Mouse (Mus musculus) erythroid progenitor cell, adult 5-6 weeks (primary cell): ENCODE data around the gene Sik3. TPM values are rescaled to one million over a fixed set of nuclear protein-coding genes. Genes with fewer than 3 reads are reported as not detected.

Experiments
- ATAC-seq: replicated peaks from 2 replicates; pipeline ENCODE4 v1.8.0; 2016; ENCODE audit warnings: moderate number of reproducible peaks, mild to moderate bottlenecking, moderate TSS enrichment, inconsistent platforms; ENCODE audit not compliant: poor library complexity, low FRiP score, severe bottlenecking
- total RNA-seq, 2 experiments: library from RNA; stranded (forward) in 1 of 2; stranded (reverse) in 1 of 2; fragments of 150-400 nt in 1 of 2; fragments of 186-747, 209-891 nt in 1 of 2; gene quantifications; 2 replicates each; pipeline versions ENCODE4 v1.2.3 to v1.2.4; 2015 to 2017; ENCODE audit warnings: low replicate concordance in 2 of 2

Gene Sik3
- total RNA-seq, 2 experiments from 2014 or later, result 1.4 to 4.6 TPM

DNA sequence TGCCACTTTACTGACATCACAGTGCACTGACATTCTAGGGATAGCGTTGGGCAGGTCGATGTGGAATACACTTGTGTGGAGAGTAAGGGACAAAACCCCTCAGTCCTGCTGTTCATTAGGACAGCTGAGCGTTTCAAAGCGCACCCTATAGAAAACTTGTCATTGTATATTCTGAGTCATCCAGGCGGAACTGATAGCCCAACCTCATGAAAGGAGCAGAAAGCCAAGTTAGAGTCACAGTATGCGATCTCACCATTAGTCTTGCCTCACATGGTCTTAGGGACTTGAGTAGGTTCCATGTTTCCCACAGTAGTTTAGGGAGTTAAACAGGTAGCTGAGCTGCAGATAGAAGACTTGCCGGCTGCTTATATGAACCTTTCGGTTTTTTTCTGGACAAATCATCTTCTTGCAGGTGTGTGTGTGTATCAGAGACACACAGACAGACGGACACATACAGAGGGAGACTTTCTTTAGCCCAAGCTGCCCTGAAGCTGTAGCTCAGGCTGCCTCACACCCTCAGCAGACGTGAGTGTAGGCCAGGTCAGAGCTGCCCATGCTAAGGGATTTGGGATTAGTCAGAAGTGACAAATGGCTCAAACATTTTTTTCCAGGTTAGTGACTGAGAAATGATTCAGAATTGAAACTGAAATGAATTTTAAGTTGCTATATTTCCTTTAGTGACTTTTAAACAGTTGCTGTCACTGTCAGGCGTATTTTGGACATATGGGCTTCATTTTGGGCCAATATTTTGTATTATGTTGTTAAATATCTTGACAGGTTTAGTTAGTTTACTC, 34.3 kb downstream of the Sik3 start:
- no peak for ATAC-seq

GRCm38 (mm10) chr9:46049525-46049924, 36.9 kb downstream of the Sik3 start:
- no peak for ATAC-seq

DNA sequence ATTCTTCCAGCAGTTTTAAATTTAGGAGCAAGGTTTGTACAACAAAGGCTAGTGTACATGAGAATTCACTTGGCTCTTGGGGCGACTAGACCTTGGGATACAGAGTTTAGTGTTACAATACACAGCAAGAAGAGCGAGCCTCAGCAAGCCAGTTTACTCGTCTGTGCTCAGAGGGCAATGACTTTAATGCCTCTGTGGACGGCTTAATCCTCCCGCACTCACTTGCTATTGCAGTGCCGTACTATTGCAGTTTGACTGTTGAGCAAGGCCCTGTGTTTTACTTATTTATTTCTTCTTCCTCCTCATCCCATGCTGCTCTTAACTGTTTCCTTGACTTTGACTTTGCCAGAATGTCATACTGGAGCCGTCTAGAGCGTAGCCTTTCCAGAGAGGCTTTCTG, 37.6 kb downstream of the Sik3 start:
- ATAC-seq, result no peak

DNA sequence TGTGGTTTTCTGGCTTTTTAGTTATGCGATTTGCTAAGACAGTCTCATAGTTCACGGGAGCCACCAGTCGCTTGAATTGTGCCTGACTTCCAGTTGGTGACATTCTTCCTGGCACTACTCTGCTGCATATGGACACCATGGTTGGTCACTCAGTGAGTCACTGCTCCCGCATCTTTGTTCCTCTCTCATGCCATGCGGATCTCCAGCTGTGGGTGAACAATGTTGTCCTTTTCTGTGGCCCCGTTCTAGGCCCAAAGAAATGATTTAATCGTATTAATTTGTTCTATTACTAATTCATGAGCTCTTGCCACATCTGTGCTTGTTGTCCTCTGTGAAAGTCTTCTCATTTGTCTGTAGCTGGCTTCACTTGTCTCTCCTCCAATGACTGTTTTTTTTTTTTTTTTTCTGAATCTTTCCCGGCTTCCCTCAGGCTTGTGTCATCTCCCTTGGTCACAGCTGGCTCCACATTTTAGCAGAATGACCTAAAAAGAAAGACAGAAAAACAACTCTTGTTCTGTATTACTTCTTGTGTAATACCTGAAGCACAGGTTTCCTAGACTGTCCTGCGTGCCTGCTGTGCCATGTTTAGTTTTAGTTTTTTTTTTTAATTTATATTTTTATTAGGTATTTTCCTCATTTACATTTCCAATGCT, 40.5 kb downstream of the Sik3 start:
- ATAC-seq, result no peak

- no peak for ATAC-seq
These were observed 45.4 kb downstream of the Sik3 start for GRCm38 (mm10) chr9:46058065-46058464.

DNA sequence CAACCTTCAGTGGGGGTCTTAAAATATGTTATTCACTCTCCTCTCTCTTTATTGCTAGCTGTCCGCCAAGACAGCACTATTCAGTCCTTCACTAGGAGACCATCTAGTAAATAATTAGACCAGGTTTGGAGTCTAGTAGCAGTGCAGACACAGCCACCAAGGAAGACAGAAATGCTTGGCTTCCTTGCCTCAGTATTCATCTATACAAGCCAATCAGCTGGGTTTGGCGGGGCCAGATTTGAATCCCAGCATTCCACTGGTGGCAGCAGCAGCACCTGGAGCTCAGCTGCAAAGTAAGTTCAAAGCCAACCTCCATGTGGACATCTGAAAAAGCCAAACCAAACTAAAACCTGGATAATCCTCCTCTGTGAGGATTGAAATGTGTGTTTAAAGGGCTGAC, 47.6 kb downstream of the Sik3 start:
- no peak for ATAC-seq

GRCm38 (mm10) chr9:46061696-46062425, 49.2 kb downstream of the Sik3 start:
- ATAC-seq, result no peak

DNA sequence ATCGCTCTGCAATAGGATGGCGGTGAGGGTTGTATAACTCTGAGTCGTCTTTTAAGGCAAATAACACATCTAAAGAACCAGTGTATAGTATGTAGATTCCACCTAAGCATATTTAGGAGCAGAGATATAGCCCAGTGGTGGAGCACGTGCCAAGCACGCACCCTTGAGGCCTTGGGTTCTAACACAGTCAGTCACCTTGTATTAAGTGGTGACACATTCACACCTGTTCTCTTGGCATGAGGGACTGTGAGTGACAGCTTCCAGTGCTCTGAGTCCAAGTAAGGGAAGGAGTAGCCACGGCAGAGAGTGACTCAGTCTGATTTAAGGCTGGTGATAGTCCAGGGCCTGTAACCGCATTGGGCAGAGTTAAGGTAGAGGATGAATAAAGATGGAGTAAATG, 51.7 kb downstream of the Sik3 start:
- ATAC-seq, result no peak

GRCm38 (mm10) chr9:46066711-46067110, 54.1 kb downstream of the Sik3 start:
- no peak for ATAC-seq

DNA sequence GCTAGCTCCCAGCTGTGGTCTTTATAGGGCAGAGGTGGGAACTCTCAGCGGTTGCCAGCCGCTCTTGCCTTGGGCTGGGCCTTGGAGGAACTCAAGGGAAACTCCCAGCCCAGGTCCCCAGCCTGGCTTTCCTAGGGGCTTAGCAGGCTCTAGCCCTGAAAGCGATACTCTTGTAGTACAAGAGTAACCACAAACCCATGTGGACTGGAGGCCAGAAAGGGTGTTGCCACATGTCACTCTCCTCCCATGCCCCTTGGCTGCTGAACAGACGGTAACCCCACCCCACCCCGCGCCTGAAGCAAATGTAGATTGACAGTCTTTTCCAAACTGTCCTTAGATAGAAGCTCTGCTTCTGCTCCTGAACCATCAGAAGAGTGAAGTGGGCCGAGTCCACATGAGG, 55.1 kb downstream of the Sik3 start:
- 0 out of 2 replicates have a peak, but pooled peaks have one; percentile 41 for ATAC-seq

- ATAC-seq, result no peak
These were observed 56.4 kb downstream of the Sik3 start for GRCm38 (mm10) chr9:46069013-46069412.

- ATAC-seq, result no peak
These were observed 59.6 kb downstream of the Sik3 start for GRCm38 (mm10) chr9:46072101-46072835.

DNA sequence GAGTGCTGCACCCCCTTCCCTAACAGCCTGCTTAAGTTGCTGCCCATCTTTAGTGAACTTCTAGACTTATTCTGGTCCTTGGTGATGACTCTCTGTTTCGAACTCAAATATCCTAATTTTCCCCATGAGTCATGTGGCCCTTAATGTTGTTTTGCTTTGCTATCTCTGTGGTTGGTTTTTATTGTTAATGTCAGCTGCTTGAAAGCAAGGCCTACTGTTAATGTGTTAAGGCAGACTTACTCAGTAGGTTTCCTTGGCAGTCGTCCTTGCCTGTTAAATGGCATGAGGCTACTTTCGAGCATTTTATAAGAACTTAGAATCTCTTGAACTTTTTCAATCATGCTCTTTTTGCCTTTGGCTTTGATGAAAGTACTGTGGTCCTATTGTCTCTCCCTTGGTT, 60.8 kb downstream of the Sik3 start:
- no peak for ATAC-seq

DNA sequence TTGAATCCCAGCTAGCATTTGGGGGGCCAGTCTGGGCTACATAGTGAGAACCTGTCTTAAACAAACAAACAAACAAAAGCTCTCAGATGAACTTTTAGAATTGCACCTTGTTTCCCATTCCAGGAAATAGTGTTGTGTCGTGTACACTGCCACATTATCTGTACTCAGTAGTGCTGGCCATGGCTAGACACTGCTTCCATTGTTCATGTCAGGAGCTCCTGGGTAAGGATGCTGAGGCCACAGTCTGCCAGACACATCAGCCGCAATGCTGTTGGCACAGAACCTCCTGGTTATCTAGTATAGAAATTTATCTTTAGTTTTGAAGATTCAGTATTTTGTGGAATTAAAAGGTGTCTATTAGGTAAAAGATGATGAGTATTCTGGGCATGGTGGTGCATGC, 63.0 kb downstream of the Sik3 start:
- no peak for ATAC-seq

- no peak for ATAC-seq
These were observed 69.8 kb downstream of the Sik3 start for GRCm38 (mm10) chr9:46082381-46082821.

DNA sequence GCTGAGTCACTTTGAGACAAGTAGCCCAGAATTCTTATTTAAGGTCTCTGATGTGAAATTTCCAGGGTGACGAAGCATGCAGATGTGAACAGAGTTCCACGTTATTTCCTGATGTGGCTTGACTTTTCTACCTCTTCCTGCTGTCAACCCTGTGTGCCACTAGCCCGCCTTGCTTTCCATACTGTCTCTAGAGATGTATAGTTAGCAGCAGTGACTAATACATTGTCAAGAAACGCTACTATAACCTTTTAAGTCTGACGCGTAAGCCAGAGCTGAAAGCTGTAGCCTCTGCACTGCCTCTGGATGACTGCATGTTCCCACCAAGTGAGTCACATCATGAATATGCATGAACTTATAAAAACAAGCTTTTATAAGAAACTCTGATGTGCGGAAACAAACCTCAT, 70.9 kb downstream of the Sik3 start:
- no peak for ATAC-seq

- no peak for ATAC-seq
These were observed 73.3 kb downstream of the Sik3 start for GRCm38 (mm10) chr9:46085898-46086297.

- ATAC-seq, result no peak
These were observed 74.2 kb downstream of the Sik3 start for GRCm38 (mm10) chr9:46086826-46087225.

GRCm38 (mm10) chr9:46087461-46087860, 74.8 kb downstream of the Sik3 start:
- ATAC-seq, result no peak

GRCm38 (mm10) chr9:46088722-46089121, 76.1 kb downstream of the Sik3 start:
- ATAC-seq, result no peak
